In the genomic region with DNA sequence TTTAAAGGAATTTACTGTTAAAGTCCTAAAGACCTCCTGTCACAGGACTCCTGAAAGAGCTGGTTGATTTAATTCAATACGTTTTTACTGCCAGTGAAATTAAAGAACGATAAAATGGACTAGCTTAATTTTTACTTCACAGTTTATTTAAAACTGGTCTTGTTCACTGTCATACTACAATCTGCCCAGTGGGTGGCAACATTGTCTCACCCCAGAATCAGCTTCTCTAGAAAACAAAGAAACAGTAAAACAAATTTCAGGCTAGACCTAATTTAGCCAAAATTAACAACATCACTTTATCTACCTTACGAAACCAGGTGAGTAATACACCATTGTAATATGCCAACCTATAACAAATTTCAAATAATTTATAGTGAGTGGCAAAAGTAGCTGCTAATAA, we compare ENCODE assay signal across 9 mouse cellular contexts. TPM values are rescaled to one million over a fixed set of nuclear protein-coding genes. Genes with fewer than 3 reads are reported as not detected.
DNase-seq lines count a peak whose midpoint lies in the region; ATAC-seq and TF ChIP-seq lines count a peak whose summit lies in the region.
"Had no signal": no experiment of that assay in that cellular context is flagged by ENCODE, and none has a peak within 500 bp of the region (broad histone marks: within the 10 kb centered on the region; RNA-seq: fewer than 3 reads in every experiment).

No protein-coding gene starts in this region.

- no peaks in the 10 kb centered on the region for H3K36me3 ChIP-seq in neural tube, embryonic 11.5 days (ENCODE audit: control insufficient read depth, insufficient read depth, low read length)
- no peaks in the 10 kb centered on the region for H3K36me3 ChIP-seq in neural tube, embryonic 15.5 days
- no peaks in the 10 kb centered on the region for H3K36me3 ChIP-seq in lung, postnatal 0 days (ENCODE audit: insufficient read depth, low read length)

- DNase-seq in gastrocnemius, adult 2 months = no peak
- no peak for DNase-seq in gastrocnemius, postnatal 4 days (ENCODE audit: low spot score in 2 of 2)
- peak; percentile 33 for DNase-seq in neural tube, embryonic 11.5 days (ENCODE audit: low spot score)
- peak; percentile 56 to 62 for DNase-seq in cerebellum, postnatal 14 days
- peak; percentile 62 for DNase-seq in lung, postnatal 0 days (ENCODE audit: low spot score)
- no peak for DNase-seq in spleen, postnatal 10 days (ENCODE audit: low spot score in 2 of 2)
- DNase-seq in Muller cell, postnatal 12 days (ENCODE audit: inconsistent ontology term) = no peak

- peak; percentile 94 for TF ChIP-seq CTCF in gastrocnemius, adult 2 months (IDR thresholded peaks at IDR 0.05)
- peak; percentile 84 for TF ChIP-seq CTCF in lung, postnatal 0 days (IDR thresholded peaks at IDR 0.05)

- H3K4me3 ChIP-seq in gastrocnemius, adult 2 months = no peak overlapping the region
- H3K4me3 ChIP-seq in neural tube, embryonic 11.5 days (ENCODE audit: low read depth, low read length) = no peak overlapping the region
- no peak overlapping the region for H3K4me3 ChIP-seq in neural tube, embryonic 15.5 days (replicated peaks)
- H3K4me3 ChIP-seq in lung, postnatal 0 days (ENCODE audit: low read depth, low read length) = no peak overlapping the region
- H3K4me3 ChIP-seq: myocyte had no signal

- intact Hi-C loops in gastrocnemius, adult 2 months (cut with DNase I) = loop anchor here (2.0 kb wide), 1 partner anchor 364 kb away; no protein-coding TSS in a partner anchor

- no peak overlapping the region for H3K9ac ChIP-seq in neural tube, embryonic 11.5 days (ENCODE audit: low read length)
- H3K9ac ChIP-seq in neural tube, embryonic 15.5 days (replicated peaks) = no peak overlapping the region
- H3K9ac ChIP-seq in lung, postnatal 0 days (replicated peaks; ENCODE audit: low read depth) = no peak overlapping the region

- WGBS in neural tube, embryonic 11.5 days = 25% methylated on average over 3 of the region's 3 CpGs
- WGBS in neural tube, embryonic 15.5 days = 15% methylated on average over 3 of the region's 3 CpGs
- 8% methylated on average over 3 of the region's 3 CpGs for WGBS in lung, postnatal 0 days

- ATAC-seq in neural tube, embryonic 11.5 days (ENCODE audit: insufficient read depth, low FRiP score, low TSS enrichment) = no peak
- ATAC-seq in neural tube, embryonic 15.5 days (ENCODE audit: low FRiP score) = no peak
- ATAC-seq in lung, postnatal 0 days = no peak

- no peaks in the 10 kb centered on the region for H3K4me1 ChIP-seq in neural tube, embryonic 11.5 days (ENCODE audit: control insufficient read depth, insufficient read depth, low read length)
- H3K4me1 ChIP-seq in neural tube, embryonic 15.5 days = 0 out of 2 replicates have a peak, but pooled peaks cover 2% of the 10 kb centered on the region
- H3K4me1 ChIP-seq in lung, postnatal 0 days (ENCODE audit: insufficient read depth, low read depth, low read length) = no peaks in the 10 kb centered on the region

- no peaks in the 10 kb centered on the region for H3K9me3 ChIP-seq in neural tube, embryonic 11.5 days (ENCODE audit: control insufficient read depth, low read length)
- H3K9me3 ChIP-seq in neural tube, embryonic 15.5 days (replicated peaks) = no peaks in the 10 kb centered on the region
- H3K9me3 ChIP-seq in lung, postnatal 0 days (ENCODE audit: low read length) = no peaks in the 10 kb centered on the region

- no peak overlapping the region for H3K27ac ChIP-seq in gastrocnemius, adult 2 months
- no peak overlapping the region for H3K27ac ChIP-seq in neural tube, embryonic 11.5 days (ENCODE audit: low read depth, low read length)
- no peak overlapping the region for H3K27ac ChIP-seq in neural tube, embryonic 15.5 days (replicated peaks)
- no peak overlapping the region for H3K27ac ChIP-seq in lung, postnatal 0 days (ENCODE audit: low read length)

- H3K27me3 ChIP-seq in neural tube, embryonic 11.5 days (ENCODE audit: control insufficient read depth, insufficient read depth, low read length) = no peaks in the 10 kb centered on the region
- no peaks in the 10 kb centered on the region for H3K27me3 ChIP-seq in neural tube, embryonic 15.5 days (replicated peaks)
- no peaks in the 10 kb centered on the region for H3K27me3 ChIP-seq in lung, postnatal 0 days (replicated peaks; ENCODE audit: insufficient read depth, low read length)

- no peak for TF ChIP-seq EP300 in lung, postnatal 0 days (IDR thresholded peaks at IDR 0.05)

- H3K4me2 ChIP-seq in neural tube, embryonic 11.5 days (ENCODE audit: low read depth) = no peak overlapping the region
- no peak overlapping the region for H3K4me2 ChIP-seq in neural tube, embryonic 15.5 days
- H3K4me2 ChIP-seq in lung, postnatal 0 days (replicated peaks; ENCODE audit: low read depth, low read length) = no peak overlapping the region

RNA-seq across cellular contexts. Expression of a gene that starts 14.6 kb away (rescaled TPM):
- 1 to 10 TPM; 6.5 to 9.8 TPM for total RNA-seq in gastrocnemius, adult 2 months (2021)
- 10 to 100 TPM; 35.1 to 39.2 TPM for total RNA-seq in gastrocnemius, postnatal 4 days (2021)
- polyA plus RNA-seq in neural tube, embryonic 11.5 days (2014; fragmentation: Nextera tagmentation; extraction: Ambion mirVana) = 45.8 and 46.1 TPM in 2 replicates
- 32.1 and 34.5 TPM in 2 replicates for polyA plus RNA-seq in neural tube, embryonic 15.5 days (2015; fragmentation: Nextera tagmentation; extraction: Ambion mirVana)
- 26.9 and 28.5 TPM in 2 replicates for polyA plus RNA-seq in lung, postnatal 0 days (2015; fragmentation: Nextera tagmentation; extraction: Ambion mirVana)

Comparison
In these comparisons a context has a peak if more than half of its experiments do, and no peak if none do; other contexts are left out.
1. DNase-seq: peak in neural tube, embryonic 11.5 days (single experiment), cerebellum, postnatal 14 days (2 of 2) and lung, postnatal 0 days (single experiment); none in gastrocnemius, adult 2 months (single experiment), gastrocnemius, postnatal 4 days (0 of 2), spleen, postnatal 10 days (0 of 2) and Muller cell, postnatal 12 days (single experiment).